Mouse (Mus musculus) lung, embryonic 14.5 days (tissue): ENCODE measurements at regions not wholly inside any gene's neighbourhood (a gene's known extent, or its start where the extent isn't known, plus 50 kb on each side); places are given as distances from the start of the nearest gene placed in this dataset.
"Not testable (repeated sequence)": the region's sequence is repeated elsewhere in the genome, so short reads cannot be mapped to it uniquely, and the experiment has no call there.

Source experiments
- ATAC-seq: fragments of 200-750 bp; cut with Nextera tagmentation; 2 replicates; pipeline ENCODE4 v1.8.0; 2017; ENCODE audit warnings: mild to moderate bottlenecking, moderate TSS enrichment, moderate library complexity; ENCODE audit not compliant: insufficient read depth
- DNase-seq: peaks from one replicate; pipeline ENCODE4 v3.0.0-alpha.2; 2015
- H3K27ac ChIP-seq: fragments of 300-500 bp; sonication (generic); 2 replicates; pipeline ENCODE4 v1.5.1; 2014; ENCODE audit warnings: low read depth, mild to moderate bottlenecking, moderate library complexity
- H3K27me3 ChIP-seq: fragments of 300-500 bp; sonication (generic); 2 replicates; pipeline ENCODE4 v1.6.1; 2014; ENCODE audit warnings: low read length, control low read depth; ENCODE audit not compliant: insufficient read depth
- H3K36me3 ChIP-seq: fragments of 300-500 bp; sonication (generic); 2 replicates; pipeline ENCODE4 v1.6.1; 2014; ENCODE audit warnings: control low read depth; ENCODE audit not compliant: insufficient read depth
- H3K4me1 ChIP-seq: fragments of 300-500 bp; sonication (generic); 2 replicates; pipeline ENCODE4 v1.6.1; 2014; ENCODE audit warnings: antibody characterized with exemption, control low read depth; ENCODE audit not compliant: insufficient read depth
- H3K4me2 ChIP-seq: fragments of 300-500 bp; sonication (generic); 2 replicates; pipeline ENCODE4 v1.6.1; 2014; ENCODE audit warnings: mild to moderate bottlenecking
- H3K4me3 ChIP-seq: fragments of 300-500 bp; sonication (generic); 2 replicates; pipeline ENCODE4 v1.5.1; 2014; ENCODE audit warnings: low read depth, low read length
- H3K9ac ChIP-seq: fragments of 300-500 bp; sonication (generic); 2 replicates; pipeline ENCODE4 v1.6.1; 2014
- H3K9me3 ChIP-seq: fragments of 300-500 bp; sonication (generic); 2 replicates; pipeline ENCODE4 v1.6.1; 2016; ENCODE audit warnings: low read depth, low read length, control low read depth
- CTCF ChIP-seq: IDR thresholded peaks from 2 replicates; pipeline ENCODE4 v1.5.1; 2016; ENCODE audit warnings: antibody characterized with exemption, low read depth
- WGBS: fragments of 180-500 bp; shearing (Covaris S2); extraction: QIAGEN DNeasy Blood & Tissue Kit; methylation state at CpG from one replicate; pipeline ENCODE4 v1.1.7; 2014; 5-methylcytosine and 5-hydroxymethylcytosine counted together

- WGBS, result 60% methylated on average over 1 of the region's 1 CpGs
- no peak for ATAC-seq
Measured at GRCm38 (mm10) chrX:114314586-114314985, 159.5 kb upstream of the Klhl4 start.

GRCm38 (mm10) chrX:114324285-114324684, 149.8 kb upstream of the Klhl4 start:
- Histone ChIP-seq H3K27ac (no peak overlapping the region), H3K9ac (no peak overlapping the region), H3K4me3 (no peak overlapping the region), H3K9me3 (no peaks in the 10 kb centered on the region), H3K4me1 (no peaks in the 10 kb centered on the region), H3K36me3 (no peaks in the 10 kb centered on the region), H3K4me2 (no peak overlapping the region), H3K27me3 (no peaks in the 10 kb centered on the region)
- peak; percentile 23 for DNase-seq
- ATAC-seq, result no peak
- 0 out of 2 replicates have a peak, but pooled peaks have one; percentile 21 for TF ChIP-seq CTCF
- WGBS, result 37% methylated on average over 1 of the region's 1 CpGs

More at GRCm38 (mm10) chrX:114314586-114314985, 159.5 kb upstream of the Klhl4 start:
- TF ChIP-seq CTCF, result no peak
- no peaks in the 10 kb centered on the region for H3K9me3 ChIP-seq
- no peaks in the 10 kb centered on the region for H3K36me3 ChIP-seq
- H3K4me1 ChIP-seq, result no peaks in the 10 kb centered on the region
- no peak overlapping the region for H3K27ac ChIP-seq
- peak; percentile 23 for DNase-seq
- no peak overlapping the region for H3K9ac ChIP-seq
- H3K4me3 ChIP-seq, result no peak overlapping the region
- H3K27me3 ChIP-seq, result no peaks in the 10 kb centered on the region
- no peak overlapping the region for H3K4me2 ChIP-seq

GRCm38 (mm10) chrX:114336151-114336550, 138.0 kb upstream of the Klhl4 start:
- H3K27me3 ChIP-seq, H3K9me3 ChIP-seq, ATAC-seq: not testable (repeated sequence)

GRCm38 (mm10) chrX:114359240-114359639, 114.9 kb upstream of the Klhl4 start:
- Histone ChIP-seq H3K36me3 (no peaks in the 10 kb centered on the region), H3K27ac (no peak overlapping the region), H3K4me1 (no peaks in the 10 kb centered on the region), H3K4me3 (no peak overlapping the region), H3K9ac (no peak overlapping the region), H3K27me3 (no peaks in the 10 kb centered on the region), H3K9me3 (no peaks in the 10 kb centered on the region), H3K4me2 (no peak overlapping the region)
- DNase-seq (peak; percentile 17), ATAC-seq (peak; percentile 41; the same call in 1 of the 2 replicates)
- WGBS, result 22% methylated on average over 1 of the region's 1 CpGs
- TF ChIP-seq CTCF, result no peak

More at GRCm38 (mm10) chrX:114336151-114336550, 138.0 kb upstream of the Klhl4 start:
- H3K4me2 ChIP-seq, H3K27ac ChIP-seq, DNase-seq, H3K4me3 ChIP-seq, H3K36me3 ChIP-seq, H3K4me1 ChIP-seq, H3K9ac ChIP-seq: not testable (repeated sequence)
- 52% methylated on average over 1 of the region's 1 CpGs for WGBS
